Mouse (Mus musculus) lung, adult 2 months (tissue): ENCODE data around the gene Tpgs1. TPM values are rescaled to one million over a fixed set of nuclear protein-coding genes. Genes with fewer than 3 reads are reported as not detected.
"Not testable (repeated sequence)": the region's sequence is repeated elsewhere in the genome, so short reads cannot be mapped to it uniquely, and the experiment has no call there.

Source experiments
- DNase-seq: peaks from one replicate; pipeline ENCODE4 v3.0.0; 2022
- H3K4me1 ChIP-seq: fragments of 200-500 bp; 2 replicates; pipeline ENCODE4 v1.6.1; 2011; ENCODE audit warnings: low read length; ENCODE audit not compliant: control insufficient read depth, insufficient read depth
- H3K4me3 ChIP-seq: fragments of 200-500 bp; replicated peaks from 2 replicates; pipeline ENCODE3; 2011; ENCODE audit warnings: low read depth, mild to moderate bottlenecking, control low read depth, low read length; ENCODE audit errors: extremely low read depth
- CTCF ChIP-seq: fragments of 200-500 bp; IDR thresholded peaks from 2 replicates; pipeline ENCODE4 v1.5.1; 2011; ENCODE audit warnings: mild to moderate bottlenecking, low read length, control low read depth; ENCODE audit not compliant: insufficient read depth
- POLR2A ChIP-seq: fragments of 200-500 bp; IDR thresholded peaks from 2 replicates; pipeline ENCODE4 v1.6.1; 2011; ENCODE audit warnings: low read depth, mild to moderate bottlenecking, control low read depth, low read length, borderline replicate concordance; ENCODE audit errors: extremely low read depth
- WGBS: fragments of 180-500 bp; shearing (Covaris S2); methylation state at CpG from one replicate; pipeline ENCODE4 v1.1.7; 2018; 5-methylcytosine and 5-hydroxymethylcytosine counted together
- polyA plus RNA-seq: library from polyadenylated mRNA; depleted of rRNA; stranded (reverse); fragments of >200 nt; gene quantifications from 2 replicates; pipeline ENCODE4 v1.2.3, GENCODE M21; 2012

Tpgs1 gene
- polyA plus RNA-seq, 1 experiment: 70.4 TPM

- DNase-seq: no peak
- 89% methylated on average over 6 of the region's 6 CpGs for WGBS
- TF ChIP-seq POLR2A (no peak), CTCF (no peak)
- H3K4me3 ChIP-seq: no peak overlapping the region
- peaks cover 20% of the 10 kb centered on the region for H3K4me1 ChIP-seq
Observed at GRCm38 (mm10) chr10:79698459-79698858, 29.3 kb downstream of the Tpgs1 start.

DNA sequence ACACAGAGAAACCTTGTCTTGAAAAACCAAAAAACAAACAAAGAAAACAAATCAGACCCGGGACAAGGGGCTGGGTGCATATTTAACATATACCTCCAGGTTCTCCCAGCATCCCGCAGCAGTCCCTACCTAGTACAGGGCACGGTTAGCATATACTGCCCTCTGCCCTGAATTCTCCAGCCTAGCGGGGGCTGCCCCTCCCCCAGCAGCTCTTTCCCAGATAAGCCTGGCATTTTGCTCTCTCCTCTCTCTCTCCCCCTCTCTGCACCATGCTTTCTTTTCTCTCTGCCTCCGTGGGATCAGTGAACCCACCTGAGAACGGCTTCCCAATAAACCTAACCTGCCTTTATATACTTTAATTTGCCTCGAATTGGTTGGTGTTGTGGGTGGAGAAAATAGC, 31.5 kb downstream of the Tpgs1 start:
- 32% methylated on average over 7 of the region's 7 CpGs for WGBS
- TF ChIP-seq CTCF: no peak
- no peak for TF ChIP-seq POLR2A
- Histone ChIP-seq H3K4me3 (no peak overlapping the region), H3K4me1 (peaks cover 28% of the 10 kb centered on the region)
- peak; percentile 29 for DNase-seq

- peaks cover 29% of the 10 kb centered on the region for H3K4me1 ChIP-seq
- DNase-seq: peak; percentile 75
- no peak overlapping the region for H3K4me3 ChIP-seq
- WGBS: 38% methylated on average over 10 of the region's 10 CpGs
- TF ChIP-seq POLR2A: no peak
- no peak for TF ChIP-seq CTCF
Observed at GRCm38 (mm10) chr10:79701443-79702129, 32.4 kb downstream of the Tpgs1 start.

DNA sequence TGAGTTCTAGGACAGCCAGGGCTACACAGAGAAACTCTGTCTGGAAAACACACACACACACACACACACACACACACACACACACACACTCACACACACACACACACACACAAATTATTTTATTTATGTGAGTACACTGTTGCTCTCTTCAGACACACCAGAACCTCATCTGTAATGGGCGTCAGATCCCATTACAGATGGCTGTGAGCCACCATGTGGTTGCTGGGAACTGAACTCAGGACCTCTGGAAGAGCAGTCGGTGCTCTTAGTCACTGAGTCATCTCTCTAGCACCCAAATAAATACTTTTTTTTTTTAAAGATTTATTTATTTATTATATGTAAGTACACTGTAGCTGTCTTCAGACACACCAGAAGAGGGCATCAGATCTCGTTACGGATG, 33.8 kb downstream of the Tpgs1 start:
- not testable (repeated sequence) for DNase-seq, H3K4me3 ChIP-seq
- 78% methylated on average over 4 of the region's 4 CpGs for WGBS
- peaks cover 33% of the 10 kb centered on the region for H3K4me1 ChIP-seq

DNA sequence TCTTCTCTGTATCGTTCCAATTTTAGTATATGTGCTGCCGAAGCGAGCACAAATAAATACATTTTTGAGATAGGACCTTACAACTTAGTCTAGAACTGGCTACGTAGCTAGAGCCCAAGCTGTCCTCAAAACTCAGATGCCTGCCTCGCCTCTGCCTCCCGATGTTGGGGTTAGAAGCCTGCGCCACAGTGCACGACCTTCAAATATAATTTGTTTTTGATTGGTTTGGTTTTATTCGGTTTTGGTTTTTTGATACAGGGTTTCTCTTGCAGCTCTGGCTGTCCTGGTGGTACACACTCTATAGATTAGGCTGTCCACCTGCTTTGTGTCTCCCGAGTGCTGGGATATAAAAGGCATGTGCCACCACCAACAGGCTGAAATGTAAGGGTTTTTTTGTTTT, 34.4 kb downstream of the Tpgs1 start:
- 80% methylated on average over 10 of the region's 10 CpGs for WGBS
- TF ChIP-seq POLR2A (no peak), CTCF (no peak)
- H3K4me3 ChIP-seq: no peak overlapping the region
- no peak for DNase-seq
- peaks cover 28% of the 10 kb centered on the region for H3K4me1 ChIP-seq

GRCm38 (mm10) chr10:79704065-79704969, 35.1 kb downstream of the Tpgs1 start, which contains the start of gene Bsg:
Gene Bsg (plus strand): TSS chr10:79704491.
- peaks cover 28% of the 10 kb centered on the region for H3K4me1 ChIP-seq
- WGBS: under 1% methylated on average over 64 of the region's 65 CpGs

DNA sequence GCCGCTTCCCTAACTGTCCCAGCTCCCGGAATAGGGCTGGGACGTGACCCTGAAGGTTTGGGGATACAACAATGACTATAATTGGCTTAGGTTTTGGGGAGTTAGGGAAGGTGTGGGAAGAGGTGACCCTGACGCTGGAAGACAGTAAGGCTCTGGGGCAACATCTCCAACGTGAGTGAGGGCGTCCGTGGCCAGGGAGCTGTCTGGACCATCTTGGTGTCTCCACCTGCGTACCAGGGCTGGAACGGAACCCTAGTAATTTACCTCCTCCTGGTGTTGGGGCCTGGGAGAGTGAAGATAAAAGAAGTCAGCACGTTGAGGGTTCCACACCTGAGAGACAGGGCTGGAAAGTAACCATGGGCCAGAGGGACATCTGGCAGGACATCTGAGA, 35.8 kb downstream of the Tpgs1 start:
- peak overlapping the region; percentile 86 for H3K4me3 ChIP-seq
- H3K4me1 ChIP-seq: peaks cover 28% of the 10 kb centered on the region
- 5% methylated on average over 10 of the region's 10 CpGs for WGBS
- no peak for DNase-seq
- no peak for TF ChIP-seq CTCF
- no peak for TF ChIP-seq POLR2A

More at GRCm38 (mm10) chr10:79704065-79704969, 35.1 kb downstream of the Tpgs1 start, which contains the start of gene Bsg:
- peak; percentile 96 for DNase-seq
- TF ChIP-seq POLR2A (peak; percentile 95), CTCF (peak; percentile 44)
- H3K4me3 ChIP-seq: peak within 1 kb of the TSS; percentile 86

- no peak for DNase-seq
- Histone ChIP-seq H3K4me1 (peaks cover 28% of the 10 kb centered on the region), H3K4me3 (no peak overlapping the region)
- TF ChIP-seq CTCF (no peak), POLR2A (no peak)
- 64% methylated on average over 5 of the region's 5 CpGs for WGBS
Observed at GRCm38 (mm10) chr10:79705951-79706350, 36.8 kb downstream of the Tpgs1 start.

GRCm38 (mm10) chr10:79706406-79707094, 37.4 kb downstream of the Tpgs1 start:
- no peak overlapping the region for H3K4me3 ChIP-seq
- H3K4me1 ChIP-seq: peaks cover 28% of the 10 kb centered on the region
- DNase-seq: peak; percentile 19

More at GRCm38 (mm10) chr10:79706406-79707094, 37.4 kb downstream of the Tpgs1 start:
- no peak for TF ChIP-seq CTCF
- no peak for TF ChIP-seq POLR2A
- 42% methylated on average over 5 of the region's 5 CpGs for WGBS
